Mouse (Mus musculus): ENCODE results near the gene Timeless.

The Timeless gene

DNA sequence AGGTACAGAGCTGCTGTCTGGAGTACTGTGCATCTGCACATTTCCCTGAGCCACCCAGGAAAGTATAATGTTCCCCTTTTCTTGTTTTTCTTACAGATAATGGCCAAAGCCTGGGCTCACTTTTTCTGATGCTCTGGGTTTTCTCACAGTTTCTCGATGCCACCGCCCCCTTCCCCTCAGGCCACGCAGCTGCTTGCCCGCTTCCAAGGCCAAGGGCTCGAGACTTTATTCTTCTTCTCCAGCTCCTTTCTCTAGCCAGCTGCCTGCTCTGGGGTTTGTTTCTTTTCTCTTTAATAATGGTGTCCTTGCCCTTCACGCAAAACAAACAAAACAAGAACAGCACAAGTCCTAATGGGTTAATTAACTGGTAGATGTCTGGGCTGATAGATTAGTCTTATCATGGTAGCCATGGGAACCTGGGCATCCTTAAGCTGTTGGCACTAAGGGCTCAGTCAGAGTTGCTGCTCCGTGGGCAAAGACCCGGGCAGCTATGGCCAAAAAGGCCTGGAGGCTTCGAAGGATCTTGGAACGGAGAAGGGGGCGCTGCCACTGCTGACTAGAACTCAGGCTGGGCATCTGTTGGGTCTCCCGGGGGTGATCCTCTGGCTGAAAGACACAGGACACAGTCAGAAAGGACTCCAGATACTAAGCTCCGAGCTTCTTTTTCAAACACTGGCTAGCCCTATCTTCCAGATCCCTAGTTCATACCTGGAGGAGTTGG is 64.7 kb downstream of the Timeless start:
- no peak for DNase-seq (ENCODE audit: low spot score in 2 of 2)

GRCm38 (mm10) chr10:128297221-128297620 is 65.4 kb downstream of the Timeless start:
- DNase-seq (ENCODE audit: low spot score in 2 of 2), result no peak

GRCm38 (mm10) chr10:128297622-128298021 is 65.8 kb downstream of the Timeless start:
- no peak for DNase-seq (ENCODE audit: low spot score in 2 of 2)

DNA sequence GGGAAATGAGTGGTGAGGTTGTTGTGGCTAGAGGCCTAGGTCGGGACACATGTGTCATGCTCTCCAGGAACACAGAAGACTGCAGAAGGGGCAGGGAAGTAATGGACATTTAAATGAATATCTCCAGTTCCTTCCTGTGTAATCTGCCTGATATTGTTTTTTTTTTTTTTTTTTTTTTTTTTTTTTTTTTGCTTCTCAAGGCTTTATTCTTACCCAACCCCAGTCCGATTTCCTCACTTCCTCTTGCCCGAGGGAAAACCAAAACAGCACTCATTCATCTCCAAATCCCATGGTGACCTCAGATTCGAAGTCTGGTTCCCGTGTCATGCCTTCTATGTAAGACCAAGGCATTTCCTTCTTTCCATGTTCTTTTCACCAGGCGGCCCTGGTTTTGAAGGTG is 66.4 kb downstream of the Timeless start:
- DNase-seq (ENCODE audit: low spot score in 2 of 2), result no peak

GRCm38 (mm10) chr10:128298702-128299171 is 66.9 kb downstream of the Timeless start, which contains the start of gene Il23a:
Il23a (minus strand) TSS chr10:128298752.
- no peak for DNase-seq (ENCODE audit: low spot score in 2 of 2)

DNA sequence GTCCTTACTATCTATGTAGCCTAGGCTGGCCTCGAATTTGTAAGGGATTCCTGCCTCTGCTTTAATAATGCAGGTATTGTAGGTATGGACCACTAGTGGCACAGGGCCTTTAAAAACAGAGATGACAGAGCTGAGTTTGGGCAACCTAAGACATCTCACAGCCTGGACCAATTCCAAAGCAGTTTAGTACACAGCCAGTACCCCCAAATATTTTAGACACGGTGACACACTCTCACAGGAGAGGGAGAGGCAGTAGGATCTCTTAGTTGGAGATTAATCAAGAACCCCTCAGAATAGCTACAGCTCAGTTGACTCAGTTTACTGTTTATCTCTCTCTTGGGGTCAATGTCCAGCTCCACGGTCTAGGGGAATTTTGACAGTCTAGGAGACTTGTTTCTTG is 70.5 kb downstream of the Timeless start:
- no peak for DNase-seq (ENCODE audit: low spot score in 2 of 2)

Data from right cerebral cortex, adult 2 months (tissue).